Mouse (Mus musculus) kidney, adult 18-20 months (tissue): ENCODE results near the gene Prodh2.
"Not testable (repeated sequence)": the region's sequence is repeated elsewhere in the genome, so short reads cannot be mapped to it uniquely, and the experiment has no call there.

Experiments
- DNase-seq: peaks from one replicate; pipeline ENCODE4 v3.0.0; 2021

Gene Prodh2

DNA sequence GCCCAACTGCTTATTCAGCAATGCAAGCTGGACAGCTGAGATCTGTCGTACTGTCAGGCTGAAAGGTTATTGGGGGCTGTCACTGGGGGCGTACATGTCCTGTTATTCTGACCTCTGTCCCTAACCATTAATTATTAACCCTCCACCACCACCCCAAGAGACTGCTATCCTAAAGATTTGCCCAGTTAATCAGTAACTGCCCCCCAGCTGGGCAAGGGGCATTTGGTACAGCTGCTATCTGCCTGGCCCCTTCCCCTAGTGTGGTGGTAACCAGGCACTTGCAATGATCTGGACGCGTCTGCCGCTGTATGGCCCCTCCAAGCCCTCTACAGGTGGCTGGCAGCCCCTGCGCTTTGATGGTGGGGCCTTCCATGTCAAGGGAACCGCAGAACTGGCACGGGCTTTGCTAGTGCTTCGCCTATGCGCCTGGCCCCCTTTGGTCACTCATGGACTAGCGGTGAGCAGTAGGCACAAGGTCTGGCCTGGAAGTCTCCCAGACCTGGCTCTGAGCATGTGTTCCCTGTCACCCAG, at the start of gene Prodh2:
Prodh2 (plus strand) TSS at position 222 of the 531 bp plus-strand sequence.
- peak; percentile 77 for DNase-seq

DNA sequence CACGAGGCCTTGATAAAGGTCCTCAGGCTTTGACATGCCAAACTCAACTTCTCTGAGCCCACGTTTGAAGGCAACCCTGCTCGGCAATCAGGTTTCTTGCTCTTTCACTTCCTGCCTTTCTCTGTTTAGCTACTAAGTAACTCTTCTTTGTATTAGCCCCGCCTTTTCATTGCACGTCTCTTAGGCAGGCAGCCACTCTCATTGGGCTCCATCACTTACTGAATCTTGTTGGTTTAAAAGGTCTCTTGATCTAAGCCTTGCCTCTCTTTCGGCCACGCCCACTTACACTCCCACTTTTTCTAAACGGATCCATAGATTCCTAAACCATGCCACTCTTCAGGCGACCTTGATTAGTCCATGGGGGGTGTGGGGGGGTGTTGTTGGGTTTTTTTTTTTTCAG, 49.7 kb upstream of the Prodh2 start:
- no peak for DNase-seq

DNA sequence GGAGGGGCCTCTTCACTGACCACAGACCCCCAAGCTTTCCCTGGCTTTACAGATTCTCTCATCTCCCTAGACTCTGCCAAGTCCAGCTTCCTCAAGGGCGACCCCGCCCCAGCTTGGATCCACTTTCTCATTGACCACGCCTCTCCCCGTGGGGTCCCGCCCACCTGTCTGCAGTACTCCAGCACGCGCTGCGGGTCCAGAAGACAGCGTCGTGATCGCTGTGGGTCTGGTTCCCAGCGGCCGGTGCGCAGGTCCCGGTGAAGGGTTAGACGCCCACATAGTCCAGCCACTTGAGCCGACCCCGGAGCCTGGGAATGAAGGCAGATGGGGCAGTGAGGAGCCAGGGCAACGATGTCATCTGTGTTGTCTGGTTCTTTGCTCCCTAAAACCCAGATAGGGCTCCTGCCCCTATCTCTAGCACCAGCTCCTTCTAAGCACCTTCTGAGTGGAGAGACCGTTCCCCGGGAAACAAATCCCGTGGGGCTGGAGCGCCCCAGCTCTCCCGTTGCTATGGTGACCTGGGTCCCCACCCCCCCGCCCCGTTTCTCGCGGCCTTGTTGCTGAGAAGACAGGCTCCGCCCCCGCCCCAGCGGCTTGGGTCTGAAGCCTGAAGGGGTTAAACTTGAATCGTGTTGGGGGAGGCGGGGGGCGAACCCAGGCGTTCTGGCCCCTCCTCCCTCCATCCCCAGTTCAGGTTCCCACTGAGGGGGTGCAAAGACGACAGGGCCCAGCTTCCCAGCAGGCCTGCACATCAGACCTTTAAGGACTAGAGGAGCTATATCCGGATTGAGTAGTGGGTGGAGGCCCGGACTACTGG, 49.1 kb upstream of the Prodh2 start:
- no peak for DNase-seq

- DNase-seq: peak; percentile 61
These were observed 48.3 kb upstream of the Prodh2 start, which contains the start of gene Aplp1 for GRCm38 (mm10) chr7:30444971-30445751. Gene Aplp1 (minus strand): TSS chr7:30445535.

GRCm38 (mm10) chr7:30450241-30450640, 43.2 kb upstream of the Prodh2 start:
- no peak for DNase-seq

GRCm38 (mm10) chr7:30453327-30453726, 40.1 kb upstream of the Prodh2 start:
- no peak for DNase-seq

DNA sequence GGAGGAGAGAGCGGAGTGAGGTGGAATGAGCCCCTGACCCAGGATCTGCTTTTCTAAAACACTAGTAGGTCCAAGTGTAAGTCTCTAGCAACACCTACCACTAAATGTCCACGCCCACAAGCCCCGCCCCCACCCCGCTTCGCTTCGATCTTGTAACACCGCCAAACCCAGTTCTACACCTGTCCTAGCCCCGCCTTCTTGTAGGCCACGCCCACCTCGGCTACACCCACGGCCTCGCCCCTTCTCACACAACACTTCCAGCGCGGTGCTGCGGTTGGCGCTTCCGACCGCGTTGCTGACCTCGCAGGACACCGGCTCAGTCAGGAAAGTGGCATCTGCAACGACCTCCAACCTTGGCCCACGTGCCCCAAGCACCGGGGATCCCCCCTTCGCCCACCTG, 39.7 kb upstream of the Prodh2 start:
- peak; percentile 68 for DNase-seq

- no peak for DNase-seq
These were observed 39.2 kb upstream of the Prodh2 start for GRCm38 (mm10) chr7:30454259-30454658.

- DNase-seq: no peak
These were observed 36.9 kb upstream of the Prodh2 start for GRCm38 (mm10) chr7:30456487-30456886.

DNA sequence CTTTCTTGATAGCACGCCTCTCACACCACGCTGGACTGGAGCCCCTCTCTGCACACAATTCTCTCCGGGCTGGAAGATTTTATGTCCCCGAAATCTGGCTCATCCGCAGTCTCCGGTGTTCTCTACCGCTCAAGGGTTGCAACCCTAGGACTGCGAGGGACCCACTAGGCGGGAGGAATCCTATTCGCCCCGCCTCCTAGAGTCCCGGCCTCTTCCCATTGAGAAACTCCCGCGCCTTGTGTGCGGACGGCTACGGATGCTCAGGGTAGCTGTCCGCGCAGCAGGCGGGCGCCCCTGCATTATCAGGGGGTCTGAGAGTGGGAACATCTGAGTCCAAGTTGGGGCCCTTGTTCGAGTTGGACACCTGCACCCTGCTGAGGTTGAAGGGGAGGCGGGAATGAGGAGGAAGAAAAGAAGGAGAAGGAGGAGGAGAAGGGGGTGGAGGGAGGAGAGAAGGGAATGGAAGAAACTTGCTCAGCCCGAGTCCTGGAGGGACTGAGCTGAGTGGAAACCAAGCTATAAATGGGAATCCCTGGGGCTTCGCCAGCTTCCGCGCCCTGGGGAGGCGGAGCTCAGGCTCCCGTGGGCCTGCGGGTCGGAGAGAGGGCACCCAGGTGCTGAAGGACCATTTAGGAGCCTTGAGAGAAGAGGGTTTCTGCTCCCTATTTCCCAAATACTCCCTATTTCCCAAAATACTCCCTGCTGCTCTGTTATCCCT, 36.4 kb upstream of the Prodh2 start:
- DNase-seq: no peak

- DNase-seq: no peak
These were observed 35.6 kb upstream of the Prodh2 start, which contains the start of the genes Kirrel2 and Nphs1 for GRCm38 (mm10) chr7:30457629-30458330. Gene Kirrel2 (minus strand): TSS chr7:30457690. Gene Nphs1 (plus strand): TSS chr7:30458315.

- no peak for DNase-seq
These were observed 33.9 kb upstream of the Prodh2 start for GRCm38 (mm10) chr7:30459484-30459883.

- no peak for DNase-seq
These were observed 29.9 kb upstream of the Prodh2 start for GRCm38 (mm10) chr7:30463568-30463967.

DNA sequence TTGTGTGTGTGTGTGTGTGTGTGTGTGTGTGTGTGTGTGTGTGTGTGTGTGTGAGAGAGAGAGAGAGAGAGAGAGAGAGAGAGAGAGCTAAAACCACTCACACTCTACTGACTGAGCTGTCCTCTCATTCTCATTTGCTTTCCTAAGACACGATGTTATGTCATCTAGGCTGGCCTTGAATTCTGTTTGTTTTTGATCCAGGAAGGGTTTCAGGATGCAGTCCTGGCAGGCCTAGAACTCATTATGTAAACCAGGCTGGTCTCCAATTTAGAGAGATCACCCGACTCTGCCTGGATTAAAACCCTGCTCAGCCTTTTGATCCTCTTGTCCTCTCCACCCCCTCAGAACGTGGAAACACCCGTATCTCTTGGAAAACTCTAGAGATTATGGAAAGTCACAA, 29.4 kb upstream of the Prodh2 start:
- no peak for DNase-seq

DNA sequence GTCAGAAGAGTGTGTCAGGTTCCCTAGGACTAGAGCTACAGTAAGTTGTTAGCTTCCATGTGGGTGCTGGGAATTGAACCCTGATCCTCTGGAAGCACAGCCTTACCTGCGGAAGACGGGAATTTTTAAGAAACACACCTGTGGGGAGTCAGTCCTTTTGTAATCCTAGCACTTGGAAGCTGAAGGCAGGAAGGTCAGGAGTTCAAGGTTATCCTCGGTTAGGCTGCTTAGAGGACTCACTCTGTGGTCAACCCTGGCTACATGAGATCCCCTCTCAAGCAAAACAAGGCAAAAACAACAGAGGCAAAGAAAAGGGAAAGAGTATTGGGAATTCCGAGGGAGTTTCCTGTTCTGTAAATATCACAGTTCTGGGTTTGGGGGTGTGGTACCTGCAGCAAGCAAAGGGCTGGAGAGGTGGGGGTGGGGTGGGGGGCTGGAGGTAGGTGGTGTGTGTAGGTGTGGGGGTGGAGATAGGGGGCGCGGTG, 28.6 kb upstream of the Prodh2 start:
- no peak for DNase-seq

- DNase-seq: peak; percentile 40
These were observed 21.0 kb upstream of the Prodh2 start for GRCm38 (mm10) chr7:30472411-30472810.

GRCm38 (mm10) chr7:30474999-30475398, 18.4 kb upstream of the Prodh2 start:
- no peak for DNase-seq

DNA sequence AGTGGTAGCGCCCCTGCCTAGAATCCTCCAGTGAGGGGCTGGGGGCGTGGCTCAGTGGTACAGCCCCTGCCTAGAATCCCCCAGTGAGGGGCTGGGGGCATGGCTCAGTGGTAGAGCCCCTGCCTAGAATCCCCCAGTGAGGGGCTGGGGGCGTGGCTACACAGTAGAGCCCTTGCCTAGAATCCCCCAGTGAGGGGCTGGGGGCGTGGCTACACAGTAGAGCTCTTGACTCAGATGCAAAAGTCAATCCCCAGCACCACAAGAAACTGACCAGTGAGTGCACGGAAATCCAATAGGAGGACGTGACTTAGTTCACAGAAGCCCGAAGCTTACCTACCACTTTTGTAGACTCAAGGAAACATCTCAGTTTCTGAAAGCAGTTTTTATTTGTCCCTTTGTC, 17.3 kb upstream of the Prodh2 start:
- DNase-seq: not testable (repeated sequence)

- DNase-seq: no peak
These were observed 15.7 kb upstream of the Prodh2 start for GRCm38 (mm10) chr7:30477415-30478381.

DNA sequence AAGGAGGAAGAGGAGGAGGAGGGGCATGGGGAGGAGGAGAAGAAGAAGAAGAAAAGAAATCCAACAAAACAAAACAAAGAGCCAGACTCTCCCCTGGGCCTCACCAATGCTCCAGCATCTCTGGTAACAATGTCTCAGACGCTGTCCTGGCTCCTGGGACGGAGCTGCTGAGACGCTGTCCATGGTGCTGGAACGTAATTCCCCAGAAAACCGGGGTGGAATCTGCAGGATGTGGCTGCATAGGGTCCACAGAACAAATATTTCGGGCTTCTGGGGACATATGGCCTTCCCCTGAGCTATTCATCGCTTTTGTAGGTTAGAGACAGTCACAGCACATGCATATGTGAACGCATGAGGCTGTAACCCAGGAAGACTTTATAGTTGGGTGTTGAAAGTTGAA, 9.2 kb upstream of the Prodh2 start:
- DNase-seq: no peak
